Mouse (Mus musculus) thymus, postnatal 25 days (tissue): ENCODE measurements around the gene Itpr3.

Experiments
- DNase-seq: peaks from one replicate; pipeline ENCODE4 v3.0.0; 2022

Gene Itpr3

DNA sequence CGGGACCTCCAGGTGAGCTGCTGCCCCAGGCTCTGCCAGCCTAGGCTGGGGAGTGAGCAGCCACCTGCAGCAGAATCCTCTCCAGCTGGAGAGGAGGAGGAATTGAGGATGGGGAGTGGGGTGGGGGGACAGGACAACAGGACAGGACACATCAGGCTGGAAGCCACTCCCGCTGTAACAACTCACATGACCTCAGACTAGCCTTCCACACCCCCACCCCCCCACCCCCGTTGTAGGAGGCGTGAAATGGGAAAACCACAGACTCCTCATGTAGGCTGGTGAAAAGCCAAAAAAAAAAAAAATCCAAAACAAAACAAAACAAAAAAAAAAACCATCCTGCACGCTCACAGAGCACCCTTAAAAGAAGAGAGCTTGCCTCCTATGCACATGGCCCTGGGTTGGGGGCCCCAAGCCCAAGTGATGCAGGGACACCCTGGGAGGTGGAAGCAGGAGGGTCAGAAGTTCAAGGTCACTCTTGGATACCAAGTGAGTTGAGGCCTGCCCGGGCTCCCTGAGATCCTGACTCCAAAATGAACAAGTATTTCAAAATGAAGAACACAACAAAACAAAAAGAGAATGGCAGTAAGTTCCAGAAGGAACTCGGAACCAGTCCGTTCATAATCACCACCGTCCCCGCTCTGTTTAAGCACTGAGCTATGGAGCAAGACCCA is 17.5 kb upstream of the Itpr3 start:
- no peak for DNase-seq

- DNase-seq = peak; percentile 57
Measured at GRCm38 (mm10) chr17:27040304-27041045, 16.6 kb upstream of the Itpr3 start.

- no peak for DNase-seq
Measured at GRCm38 (mm10) chr17:27041046-27041786, 15.9 kb upstream of the Itpr3 start.

- DNase-seq = no peak
Measured at GRCm38 (mm10) chr17:27041787-27042055, 15.4 kb upstream of the Itpr3 start.

GRCm38 (mm10) chr17:27042840-27043239 is 14.3 kb upstream of the Itpr3 start:
- no peak for DNase-seq

DNA sequence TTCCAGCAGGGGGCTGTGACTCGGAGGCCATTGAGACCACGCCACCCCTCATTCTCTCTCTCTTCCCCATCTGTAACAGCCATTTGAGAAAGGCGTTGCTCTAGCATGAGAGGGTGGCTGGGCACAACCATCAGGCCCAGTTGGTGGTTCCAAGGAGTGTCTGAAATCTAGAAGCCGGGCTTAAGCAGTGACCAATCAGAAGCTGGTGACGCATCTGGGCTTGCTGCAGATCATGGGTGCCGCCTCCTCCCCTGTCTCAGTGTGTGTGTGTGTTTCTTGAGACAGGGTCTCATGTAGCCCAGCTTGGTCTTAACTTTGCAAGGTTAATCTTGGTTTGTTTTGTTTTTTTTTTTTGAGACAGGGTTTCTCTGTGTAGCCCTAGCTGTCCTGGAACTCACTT is 11.9 kb upstream of the Itpr3 start:
- DNase-seq = no peak

DNA sequence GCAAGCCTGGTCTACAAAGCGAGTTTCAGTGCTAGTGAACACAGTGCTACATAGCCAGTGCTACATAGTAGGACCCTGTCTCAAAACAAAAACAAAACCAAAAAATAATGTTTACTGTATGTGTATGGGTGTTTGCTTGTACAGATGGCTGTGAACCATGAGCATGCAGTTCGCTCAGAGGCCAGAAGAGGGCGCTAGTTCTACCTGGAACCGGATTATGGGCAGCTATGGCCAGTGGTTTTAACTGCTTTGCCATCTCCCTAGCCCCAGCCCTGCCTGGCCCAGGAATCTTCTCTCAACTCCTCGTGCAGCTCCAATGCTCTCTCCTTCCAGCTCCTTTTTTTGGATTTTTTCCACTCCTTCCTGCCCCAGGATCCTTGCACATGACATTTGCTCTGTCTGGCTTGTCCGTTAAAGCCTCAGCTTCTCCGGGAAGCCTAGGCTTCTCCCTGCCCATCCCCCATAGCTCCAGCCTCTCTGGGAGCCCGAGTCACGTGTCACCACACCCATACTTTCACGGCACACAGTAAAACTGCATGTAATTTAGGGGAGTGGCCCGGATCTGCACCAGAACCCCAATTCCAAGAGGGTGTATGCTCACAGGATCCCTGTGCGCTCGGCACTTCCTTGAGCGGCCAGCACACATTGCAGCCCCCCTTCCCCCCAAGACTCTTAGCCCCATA is 9.2 kb upstream of the Itpr3 start:
- DNase-seq = no peak

DNA sequence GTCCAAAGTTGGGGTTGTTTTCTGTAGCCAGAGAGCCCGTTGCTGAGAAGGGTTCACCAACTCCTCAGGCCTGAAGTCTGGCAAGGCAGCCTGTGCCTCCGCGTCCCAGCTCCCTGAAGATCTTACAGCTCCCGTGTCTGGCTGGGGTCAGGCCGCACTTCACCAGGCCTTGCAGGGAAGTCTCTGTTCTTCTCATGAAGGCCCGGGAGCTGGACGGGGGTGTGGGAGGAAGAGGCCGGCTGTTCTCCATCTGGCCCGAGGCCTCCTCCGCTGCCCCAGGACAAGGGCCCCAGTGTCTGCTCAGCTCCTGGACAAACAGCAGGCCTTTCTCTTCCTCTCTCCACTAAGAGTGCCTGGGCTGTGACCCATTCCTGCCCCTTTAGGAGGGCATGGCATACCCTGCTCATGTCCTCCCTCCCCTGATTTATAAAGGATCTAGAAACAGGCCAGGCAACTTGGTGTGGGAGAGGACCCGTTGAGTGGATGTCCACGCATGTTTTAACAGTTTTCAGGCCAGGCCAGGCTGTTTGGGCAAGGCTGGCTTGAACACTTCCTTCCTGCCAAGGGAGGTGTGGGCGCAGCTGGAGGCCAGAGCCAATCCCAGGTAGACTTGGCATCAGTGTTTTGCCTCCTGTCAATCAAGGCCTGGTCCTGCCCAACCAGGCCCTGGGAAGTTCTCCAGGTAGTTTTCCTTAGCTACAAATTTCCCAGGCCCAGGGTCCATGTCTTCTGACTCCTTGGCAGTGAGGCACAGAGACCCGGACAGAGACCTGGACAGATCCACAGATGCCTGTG is 8.5 kb upstream of the Itpr3 start:
- DNase-seq = no peak

DNA sequence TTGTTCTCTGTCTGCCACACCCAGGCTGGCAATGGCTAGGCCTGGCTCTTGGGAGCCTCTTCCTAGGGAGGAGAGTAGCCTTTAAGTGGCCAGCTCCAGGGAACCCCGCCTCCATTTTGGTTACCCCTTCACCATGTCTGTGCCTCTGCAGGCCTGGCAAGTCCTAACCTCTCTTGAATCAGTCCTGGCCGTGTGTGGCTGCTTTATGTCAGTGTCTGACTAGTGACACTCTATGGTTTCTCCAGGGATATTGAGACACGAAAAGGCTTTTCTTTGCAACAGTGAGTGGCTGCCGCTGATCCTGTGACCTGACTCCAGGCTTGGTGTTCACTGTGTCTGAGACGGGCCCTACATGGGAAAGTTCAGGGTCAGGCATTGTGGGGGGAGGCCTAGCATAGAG is 6.3 kb upstream of the Itpr3 start:
- no peak for DNase-seq

DNA sequence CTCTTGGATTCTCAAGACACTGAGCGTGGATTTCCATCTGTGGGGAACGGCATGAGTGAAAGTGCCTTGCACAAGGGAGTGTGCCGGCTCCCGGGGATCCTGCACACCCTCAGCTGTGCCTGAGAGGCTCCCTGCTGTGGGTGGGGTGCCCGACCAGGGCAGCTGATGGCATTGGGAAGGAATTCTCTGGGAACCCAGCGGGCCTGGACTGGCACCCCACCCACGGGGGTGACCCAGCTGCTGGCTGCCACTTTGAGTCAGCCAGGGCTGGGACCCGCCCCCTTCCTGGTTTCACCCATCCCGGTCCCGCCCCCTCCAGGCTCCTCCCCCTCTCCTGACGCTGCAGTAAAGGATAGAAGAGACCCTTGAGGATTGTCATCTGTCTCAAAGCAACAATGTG is 5.6 kb upstream of the Itpr3 start:
- peak; percentile 69 for DNase-seq

DNA sequence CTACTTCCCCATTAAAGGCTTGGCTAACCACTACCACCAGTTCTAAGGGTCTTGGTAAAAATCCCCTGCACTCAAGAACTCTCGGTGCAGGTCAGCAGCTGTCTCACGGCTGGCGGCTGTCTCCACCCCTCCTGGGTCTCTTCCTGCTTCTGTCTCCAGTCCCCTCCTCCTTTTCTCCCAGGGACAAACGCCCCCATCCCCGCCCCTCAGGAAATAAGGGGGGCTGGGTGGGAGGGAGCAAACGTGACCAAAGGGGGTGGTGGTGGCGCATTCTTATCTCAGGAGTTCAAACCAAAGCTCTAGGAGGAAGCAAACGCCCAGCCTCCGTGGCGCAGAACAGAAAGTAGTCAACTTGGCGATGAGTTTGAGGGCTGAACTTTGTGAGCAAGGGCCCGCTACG is 934 bp upstream of the Itpr3 start:
- DNase-seq = peak; percentile 82

DNA sequence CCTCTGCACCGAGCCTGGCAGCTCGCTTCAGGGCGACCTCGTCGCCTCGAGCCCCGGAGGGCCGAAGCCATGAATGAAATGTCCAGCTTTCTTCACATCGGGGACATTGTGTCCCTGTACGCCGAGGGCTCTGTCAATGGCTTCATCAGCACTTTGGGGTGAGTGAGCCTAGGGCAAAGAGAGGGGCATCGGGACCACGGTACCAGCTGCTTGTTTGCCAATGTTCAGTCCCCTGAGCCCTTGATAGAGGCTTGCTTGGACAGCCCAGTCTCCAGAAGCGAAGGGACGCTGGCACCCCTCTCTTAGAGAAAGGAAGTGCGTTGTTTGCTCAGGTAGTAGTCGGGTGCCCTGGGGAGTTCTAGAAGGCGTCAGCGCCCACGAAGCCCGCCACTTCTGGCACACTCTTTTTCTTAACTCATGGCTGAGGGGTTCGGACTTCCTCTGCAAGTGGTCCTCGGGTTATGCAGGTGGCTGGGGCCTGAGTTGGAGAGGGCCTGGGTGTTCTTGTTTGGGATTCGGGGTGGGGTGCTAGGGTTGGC is 482 bp downstream of the Itpr3 start:
- peak; percentile 39 for DNase-seq

DNA sequence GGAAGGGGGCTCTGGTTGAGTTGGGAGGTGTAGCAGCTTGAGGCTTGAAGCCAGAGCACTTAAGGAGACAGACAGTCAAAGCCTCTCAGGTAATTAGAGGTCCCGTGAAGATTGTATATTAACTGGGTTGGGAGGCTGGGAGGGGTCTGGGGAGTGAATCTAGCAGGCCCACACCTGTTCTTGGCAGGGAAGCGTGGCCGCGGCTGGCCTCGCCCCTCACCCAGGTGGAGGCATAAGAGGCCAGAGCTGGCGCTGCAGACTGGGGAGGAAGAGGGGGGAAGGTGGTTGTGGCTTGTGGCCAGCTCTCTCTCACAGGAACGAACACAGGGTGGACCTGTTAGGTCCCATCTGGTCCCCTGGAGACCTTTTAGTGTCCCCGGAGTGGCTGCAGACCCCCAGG is 3.6 kb downstream of the Itpr3 start:
- DNase-seq = no peak

GRCm38 (mm10) chr17:27061727-27062126 is 4.6 kb downstream of the Itpr3 start:
- DNase-seq = no peak

DNA sequence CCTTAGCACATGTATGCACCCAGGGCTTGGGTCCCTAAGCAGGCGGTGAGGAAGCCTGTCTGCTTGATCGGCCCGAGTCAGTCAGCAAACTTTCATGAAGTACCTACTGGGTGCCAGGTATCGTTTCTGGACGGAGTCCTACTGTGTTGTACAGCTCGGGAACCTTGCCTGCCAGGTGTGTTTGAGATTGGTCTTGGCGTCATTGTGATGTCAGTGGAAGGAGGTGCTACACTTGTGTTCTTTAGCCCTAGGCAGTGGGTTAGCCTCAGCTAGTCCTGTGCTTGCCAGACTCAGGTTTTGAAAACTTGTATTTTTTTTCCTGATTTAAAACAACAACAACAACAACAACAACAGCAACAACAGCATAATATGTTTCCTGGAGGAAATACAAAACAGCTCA is 5.6 kb downstream of the Itpr3 start:
- DNase-seq = no peak

- no peak for DNase-seq
Measured at GRCm38 (mm10) chr17:27063717-27064116, 6.6 kb downstream of the Itpr3 start.

DNA sequence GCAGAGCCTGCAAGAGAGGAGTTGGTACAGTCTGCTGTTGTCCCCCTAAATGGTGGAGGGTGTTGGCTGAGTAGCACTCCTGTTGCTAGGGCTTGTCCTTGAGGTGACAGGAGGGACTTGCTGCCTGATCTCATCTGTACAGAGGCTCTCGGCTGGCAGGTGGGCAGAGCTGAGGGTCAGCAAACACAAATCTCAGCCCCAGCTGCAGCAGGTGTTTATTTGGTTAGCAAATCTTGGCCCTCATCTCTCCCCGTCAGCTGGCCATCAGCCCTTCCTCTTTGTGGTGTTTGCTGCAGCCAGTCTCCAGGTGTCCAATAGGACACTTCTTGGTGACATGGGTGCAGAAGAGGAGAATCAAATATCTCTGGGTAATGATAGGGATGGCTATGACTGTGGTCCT is 7.1 kb downstream of the Itpr3 start:
- DNase-seq = no peak

GRCm38 (mm10) chr17:27066065-27066464 is 9.0 kb downstream of the Itpr3 start:
- no peak for DNase-seq

- no peak for DNase-seq
Measured at GRCm38 (mm10) chr17:27069071-27069470, 12.0 kb downstream of the Itpr3 start.

DNA sequence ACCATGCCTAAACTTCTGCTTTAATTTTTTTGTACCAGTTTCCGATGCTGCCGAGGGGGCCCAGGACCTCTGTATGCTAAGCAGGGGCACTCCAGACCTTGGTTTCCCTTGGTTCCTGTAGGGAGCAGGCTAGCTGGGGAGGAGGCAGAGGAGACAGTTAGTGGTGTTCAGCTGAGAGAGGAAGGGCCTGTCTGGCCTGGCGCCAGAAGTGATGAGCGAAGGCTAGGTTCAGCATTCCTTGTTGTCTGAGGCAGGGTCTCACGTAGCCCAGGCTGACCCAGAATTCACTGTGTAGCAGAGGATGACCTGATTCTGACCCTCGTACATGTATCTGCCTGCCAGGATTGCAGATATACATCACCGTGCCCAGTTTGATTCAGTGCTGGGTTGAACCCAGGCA is 13.8 kb downstream of the Itpr3 start:
- no peak for DNase-seq

DNA sequence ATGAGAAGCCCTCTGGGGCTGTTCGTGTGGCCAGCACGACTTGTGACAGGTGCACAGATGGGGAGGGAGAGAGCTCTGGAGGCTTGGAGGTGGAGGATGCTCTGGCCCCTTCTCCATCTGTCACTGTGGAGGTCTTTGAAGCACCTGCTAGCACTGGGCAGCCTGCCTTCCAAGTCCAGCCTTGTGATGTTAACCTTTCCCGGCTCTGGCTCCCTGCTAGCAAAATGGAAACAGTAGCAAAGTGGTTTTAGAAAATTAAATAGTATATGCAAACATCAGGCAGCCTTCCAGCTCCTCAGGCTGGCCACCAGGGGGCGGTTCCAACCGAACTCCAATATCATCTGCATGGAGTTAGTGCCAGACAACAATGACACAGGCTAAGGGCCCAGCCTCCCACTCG is 14.5 kb downstream of the Itpr3 start:
- DNase-seq = peak; percentile 60

DNA sequence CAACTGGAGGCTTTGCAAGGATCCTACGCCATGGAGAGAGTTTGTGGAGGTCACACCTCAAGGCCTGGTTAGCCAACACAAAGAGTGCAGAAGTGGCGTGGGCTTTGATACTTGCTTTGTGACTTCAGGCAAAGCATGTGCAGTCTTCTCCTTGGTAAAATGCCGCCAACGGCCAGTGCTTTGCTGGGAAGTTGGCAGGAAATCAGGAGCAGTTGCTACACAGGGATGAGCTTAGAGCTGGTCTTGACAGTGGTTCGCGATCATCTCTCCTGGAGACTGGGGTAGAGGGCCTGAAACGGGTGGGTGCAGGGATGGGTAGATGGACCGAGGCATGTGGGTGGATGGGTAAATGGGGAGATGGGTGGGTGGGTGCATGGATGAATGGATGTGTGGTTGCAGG is 15.3 kb downstream of the Itpr3 start:
- no peak for DNase-seq

DNA sequence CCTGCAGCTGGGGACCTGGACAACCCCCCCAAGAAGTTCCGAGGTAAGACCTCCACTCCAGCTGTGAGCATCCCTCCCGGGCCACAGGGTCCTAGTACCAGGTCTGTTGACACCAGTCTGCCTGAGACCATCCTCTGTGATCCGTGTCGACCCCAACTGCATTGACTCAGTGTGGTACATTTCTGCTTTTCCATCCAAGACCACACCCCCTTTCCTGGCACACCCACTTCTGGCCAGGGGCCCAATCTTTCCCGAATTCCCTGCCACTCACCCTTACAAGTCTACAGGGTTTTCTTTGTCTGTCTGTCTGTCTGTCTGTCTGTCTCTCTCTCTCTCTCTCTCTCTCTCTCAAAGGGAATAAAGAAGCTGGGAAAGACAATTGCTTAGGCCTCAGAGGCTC is 16.0 kb downstream of the Itpr3 start:
- no peak for DNase-seq
